Mouse (Mus musculus): ENCODE results near the gene Psmg4.

DNA sequence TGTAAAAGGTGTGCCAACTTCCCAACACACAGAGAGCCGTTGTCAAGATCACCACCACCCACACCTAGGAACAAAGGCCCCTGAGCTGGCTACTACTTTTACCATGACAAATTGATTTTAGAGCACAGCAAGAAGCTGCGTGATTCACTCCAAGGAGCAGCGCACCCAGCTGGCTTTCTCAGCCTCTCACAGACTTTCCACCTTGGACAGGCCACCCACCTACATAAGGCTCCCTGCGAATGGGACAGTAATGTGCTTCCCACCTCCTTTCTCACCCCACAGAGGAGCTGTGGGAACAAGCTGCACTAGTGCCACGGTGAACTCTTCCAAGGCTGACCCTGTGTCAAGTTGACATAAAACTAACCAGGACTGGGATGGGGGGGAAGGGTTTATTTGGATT, 19.4 kb upstream of the Psmg4 start:
- TF ChIP-seq CTCF (IDR thresholded peaks at IDR 0.05; ENCODE audit: low read depth) (no peak), EP300 (optimal IDR thresholded peaks at IDR 0.05) (no peak)
